Mouse (Mus musculus): ENCODE measurements around the gene Wdr93. TPM values are rescaled to one million over a fixed set of nuclear protein-coding genes. Genes with fewer than 3 reads are reported as not detected.
A peak's percentile ranks its signal among the peaks of the same experiment; 100 is the strongest.

Wdr93 gene
- polyA plus RNA-seq (2015; fragmentation: Nextera tagmentation; extraction: Ambion mirVana): 0.23 and 0.58 TPM in 2 replicates

DNA sequence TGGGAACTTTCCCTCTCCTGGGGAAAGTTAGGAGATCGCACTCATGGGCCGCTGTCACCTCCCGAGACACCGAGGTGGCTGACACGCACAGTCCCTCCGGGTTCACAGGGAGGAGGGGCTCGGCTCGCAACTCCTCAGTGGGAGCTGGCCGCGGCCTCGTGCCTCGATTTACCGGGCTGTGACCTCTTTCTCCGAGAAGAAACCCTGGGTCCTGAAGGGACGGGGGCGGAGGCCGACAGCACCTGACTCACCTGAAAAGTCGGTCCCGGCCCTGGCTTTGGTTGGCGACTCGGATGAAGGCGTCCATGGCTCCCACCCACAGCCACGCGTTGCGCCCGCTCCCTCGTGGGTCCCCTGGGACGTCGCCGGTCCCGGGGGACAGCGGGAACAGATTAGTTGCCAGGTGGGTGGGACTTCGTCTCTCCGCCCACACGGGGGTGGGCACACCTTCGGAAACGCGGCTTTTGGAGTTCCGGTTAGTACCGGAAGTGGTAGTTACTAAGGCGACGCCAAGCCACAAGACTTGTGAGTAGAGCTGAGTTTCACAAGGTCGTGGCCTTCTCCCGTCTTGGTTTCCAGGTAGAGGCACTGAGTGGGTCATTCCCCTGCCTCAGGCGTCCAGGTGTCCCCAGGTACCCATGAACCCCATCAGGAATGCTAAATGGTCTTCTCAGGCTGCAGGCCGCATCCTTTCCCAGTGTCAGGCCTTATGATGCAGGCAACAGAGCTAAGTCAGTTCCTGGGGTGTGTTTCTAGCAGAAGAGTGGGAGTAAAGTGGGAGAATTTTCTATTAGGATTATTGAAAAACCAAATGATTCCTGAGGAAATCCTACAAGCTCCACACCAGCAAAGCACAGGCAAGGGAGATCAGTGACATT is at the start of gene Wdr93, which contains the start of gene Pex11a:
Gene Wdr93, plus strand, starts transcription at position 505 of the 878 bp plus-strand sequence.
Gene Pex11a, minus strand, starts transcription at position 473 of the 878 bp plus-strand sequence.
- H3K9ac ChIP-seq (replicated peaks; ENCODE audit: low read depth, low read length): peak within 1 kb of the TSS; percentile 74
- WGBS: 2% methylated on average over 46 of the region's 46 CpGs
- H3K4me3 ChIP-seq (replicated peaks; ENCODE audit: low read length): peak within 1 kb of the TSS; percentile 68
- peak; percentile 95 for ATAC-seq
- H3K27ac ChIP-seq (ENCODE audit: low read length): no peak within 1 kb of the TSS
- peaks cover 7% of the 10 kb centered on the region for H3K4me1 ChIP-seq (replicated peaks; ENCODE audit: control insufficient read depth, insufficient read depth, low read length)
- H3K27me3 ChIP-seq (replicated peaks; ENCODE audit: control insufficient read depth, insufficient read depth, low read length): no peaks in the 10 kb centered on the region
- peak within 1 kb of the TSS; percentile 99 for H3K4me2 ChIP-seq (ENCODE audit: low read length)
- H3K9me3 ChIP-seq (ENCODE audit: control insufficient read depth, low read length): no peaks in the 10 kb centered on the region
- no peaks in the 10 kb centered on the region for H3K36me3 ChIP-seq (ENCODE audit: control insufficient read depth, insufficient read depth)

GRCm38 (mm10) chr7:79696495-79696894 is 46.5 kb upstream of the Wdr93 start:
- H3K36me3 ChIP-seq (ENCODE audit: control insufficient read depth, insufficient read depth): 0 out of 2 replicates have a peak, but pooled peaks cover 4% of the 10 kb centered on the region
- H3K27me3 ChIP-seq (replicated peaks; ENCODE audit: control insufficient read depth, insufficient read depth, low read length): no peaks in the 10 kb centered on the region
- no peak overlapping the region for H3K4me3 ChIP-seq (replicated peaks; ENCODE audit: low read length)
- H3K4me2 ChIP-seq (ENCODE audit: low read length): no peak overlapping the region
- H3K9me3 ChIP-seq (ENCODE audit: control insufficient read depth, low read length): no peaks in the 10 kb centered on the region
- no peak for ATAC-seq
- H3K9ac ChIP-seq (replicated peaks; ENCODE audit: low read depth, low read length): no peak overlapping the region
- H3K27ac ChIP-seq (ENCODE audit: low read length): no peak overlapping the region
- 87% methylated on average over 8 of the region's 8 CpGs for WGBS
- no peaks in the 10 kb centered on the region for H3K4me1 ChIP-seq (replicated peaks; ENCODE audit: control insufficient read depth, insufficient read depth, low read length)

- no peak overlapping the region for H3K9ac ChIP-seq (replicated peaks; ENCODE audit: low read depth, low read length)
- no peak overlapping the region for H3K4me3 ChIP-seq (replicated peaks; ENCODE audit: low read length)
- no peaks in the 10 kb centered on the region for H3K9me3 ChIP-seq (ENCODE audit: control insufficient read depth, low read length)
- no peak overlapping the region for H3K4me2 ChIP-seq (ENCODE audit: low read length)
- 85% methylated on average over 16 of the region's 16 CpGs for WGBS
- no peak overlapping the region for H3K27ac ChIP-seq (ENCODE audit: low read length)
- ATAC-seq: no peak
- no peaks in the 10 kb centered on the region for H3K4me1 ChIP-seq (replicated peaks; ENCODE audit: control insufficient read depth, insufficient read depth, low read length)
- no peaks in the 10 kb centered on the region; the same call in 1 of the 2 replicates for H3K36me3 ChIP-seq (ENCODE audit: control insufficient read depth, insufficient read depth)
- no peaks in the 10 kb centered on the region for H3K27me3 ChIP-seq (replicated peaks; ENCODE audit: control insufficient read depth, insufficient read depth, low read length)
Measured at GRCm38 (mm10) chr7:79702755-79703154, 40.2 kb upstream of the Wdr93 start.

GRCm38 (mm10) chr7:79705210-79705609 is 37.8 kb upstream of the Wdr93 start:
- no peaks in the 10 kb centered on the region for H3K27me3 ChIP-seq (replicated peaks; ENCODE audit: control insufficient read depth, insufficient read depth, low read length)
- H3K9me3 ChIP-seq (ENCODE audit: control insufficient read depth, low read length): no peaks in the 10 kb centered on the region
- no peak overlapping the region for H3K27ac ChIP-seq (ENCODE audit: low read length)
- no peak overlapping the region for H3K4me3 ChIP-seq (replicated peaks; ENCODE audit: low read length)
- no peak overlapping the region for H3K4me2 ChIP-seq (ENCODE audit: low read length)
- H3K9ac ChIP-seq (replicated peaks; ENCODE audit: low read depth, low read length): no peak overlapping the region
- 93% methylated on average over 5 of the region's 5 CpGs for WGBS
- H3K36me3 ChIP-seq (ENCODE audit: control insufficient read depth, insufficient read depth): no peaks in the 10 kb centered on the region; the same call in 1 of the 2 replicates
- no peak for ATAC-seq
- peaks cover 5% of the 10 kb centered on the region for H3K4me1 ChIP-seq (replicated peaks; ENCODE audit: control insufficient read depth, insufficient read depth, low read length)

DNA sequence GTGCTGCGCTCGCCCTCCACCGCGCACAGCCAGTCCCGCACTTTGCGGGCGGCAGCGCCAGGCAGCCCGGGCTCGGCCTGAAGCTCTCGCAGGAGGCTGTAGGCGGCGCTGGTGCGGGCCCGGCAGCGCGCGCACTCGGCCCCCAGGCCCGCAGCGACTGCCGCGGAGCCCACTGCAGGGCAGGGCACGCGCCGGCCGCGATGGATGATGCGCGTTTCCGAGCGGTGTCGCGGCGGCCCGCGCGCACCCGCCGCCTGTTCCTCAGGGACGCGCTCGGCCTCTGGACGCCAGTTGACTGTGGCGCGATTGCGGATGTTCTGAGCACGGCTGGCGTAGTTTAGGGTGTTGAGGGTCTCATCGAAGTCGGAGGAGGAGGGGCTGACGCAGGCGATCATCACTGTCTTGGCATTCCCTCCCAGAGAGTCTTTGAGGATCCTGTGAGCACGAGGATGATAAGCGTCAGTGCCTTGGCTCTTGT is 32.8 kb upstream of the Wdr93 start:
- Histone ChIP-seq H3K4me2 (ENCODE audit: low read length) (peak overlapping the region; percentile 79), H3K27ac (ENCODE audit: low read length) (no peak overlapping the region), H3K9me3 (ENCODE audit: control insufficient read depth, low read length) (no peaks in the 10 kb centered on the region), H3K4me1 (replicated peaks; ENCODE audit: control insufficient read depth, insufficient read depth, low read length) (peaks cover 15% of the 10 kb centered on the region), H3K27me3 (replicated peaks; ENCODE audit: control insufficient read depth, insufficient read depth, low read length) (no peaks in the 10 kb centered on the region), H3K4me3 (replicated peaks; ENCODE audit: low read length) (peak overlapping the region; percentile 50), H3K9ac (replicated peaks; ENCODE audit: low read depth, low read length) (peak overlapping the region; percentile 66), H3K36me3 (ENCODE audit: control insufficient read depth, insufficient read depth) (no peaks in the 10 kb centered on the region; the same call in 1 of the 2 replicates)
- under 1% methylated on average over 55 of the region's 55 CpGs for WGBS
- peak; percentile 95 for ATAC-seq

DNA sequence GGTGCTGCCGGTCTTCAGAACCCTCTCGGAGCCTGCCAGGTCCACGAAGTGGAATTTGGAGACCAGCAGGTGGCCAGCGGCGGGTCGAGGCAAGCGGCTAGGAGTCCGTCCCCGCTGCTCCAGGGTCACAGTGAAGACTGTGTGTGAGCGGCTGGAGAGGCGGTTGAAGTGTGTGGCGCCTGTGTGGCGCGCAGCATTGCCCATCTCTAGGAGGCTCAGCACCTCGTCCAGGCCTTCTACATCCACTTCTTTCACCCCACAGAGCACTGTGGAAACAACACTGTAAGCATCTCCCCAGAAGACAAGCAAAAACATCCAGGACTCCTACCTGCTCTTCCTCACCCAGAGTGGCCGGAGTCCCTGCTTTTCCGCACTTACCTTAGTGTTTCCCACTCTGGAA is 32.1 kb upstream of the Wdr93 start:
- 34% methylated on average over 17 of the region's 17 CpGs for WGBS
- H3K27ac ChIP-seq (ENCODE audit: low read length): no peak overlapping the region
- no peak for ATAC-seq
- H3K4me1 ChIP-seq (replicated peaks; ENCODE audit: control insufficient read depth, insufficient read depth, low read length): peaks cover 17% of the 10 kb centered on the region
- peak overlapping the region; percentile 50 for H3K4me3 ChIP-seq (replicated peaks; ENCODE audit: low read length)
- peak overlapping the region; percentile 79 for H3K4me2 ChIP-seq (ENCODE audit: low read length)
- H3K9me3 ChIP-seq (ENCODE audit: control insufficient read depth, low read length): no peaks in the 10 kb centered on the region
- no peaks in the 10 kb centered on the region; the same call in 1 of the 2 replicates for H3K36me3 ChIP-seq (ENCODE audit: control insufficient read depth, insufficient read depth)
- no peaks in the 10 kb centered on the region for H3K27me3 ChIP-seq (replicated peaks; ENCODE audit: control insufficient read depth, insufficient read depth, low read length)
- H3K9ac ChIP-seq (replicated peaks; ENCODE audit: low read depth, low read length): peak overlapping the region; percentile 66

GRCm38 (mm10) chr7:79715187-79715981 is 27.6 kb upstream of the Wdr93 start, which contains the start of gene Kif7:
TSS of gene Kif7 (minus strand) at chr7:79715720.
- Histone ChIP-seq H3K27me3 (replicated peaks; ENCODE audit: control insufficient read depth, insufficient read depth, low read length) (no peaks in the 10 kb centered on the region; the same call in 1 of the 2 replicates), H3K9ac (replicated peaks; ENCODE audit: low read depth, low read length) (peak within 1 kb of the TSS; percentile 63), H3K36me3 (ENCODE audit: control insufficient read depth, insufficient read depth) (no peaks in the 10 kb centered on the region), H3K9me3 (ENCODE audit: control insufficient read depth, low read length) (no peaks in the 10 kb centered on the region), H3K4me1 (replicated peaks; ENCODE audit: control insufficient read depth, insufficient read depth, low read length) (peaks cover 15% of the 10 kb centered on the region), H3K4me2 (ENCODE audit: low read length) (peak within 1 kb of the TSS; percentile 78), H3K27ac (ENCODE audit: low read length) (no peak within 1 kb of the TSS), H3K4me3 (replicated peaks; ENCODE audit: low read length) (peak within 1 kb of the TSS; percentile 62)
- under 1% methylated on average over 51 of the region's 55 CpGs for WGBS
- ATAC-seq: peak; percentile 89

GRCm38 (mm10) chr7:79721386-79721977 is 21.5 kb upstream of the Wdr93 start:
- peaks cover 5% of the 10 kb centered on the region; the same call in 1 of the 2 replicates for H3K27me3 ChIP-seq (replicated peaks; ENCODE audit: control insufficient read depth, insufficient read depth, low read length)
- H3K9ac ChIP-seq (replicated peaks; ENCODE audit: low read depth, low read length): peak overlapping the region; percentile 79
- H3K4me2 ChIP-seq (ENCODE audit: low read length): peak overlapping the region; percentile 75
- no peaks in the 10 kb centered on the region for H3K9me3 ChIP-seq (ENCODE audit: control insufficient read depth, low read length)
- ATAC-seq: peak; percentile 81
- WGBS: under 1% methylated on average over 48 of the region's 48 CpGs
- peaks cover 4% of the 10 kb centered on the region; the same call in 1 of the 2 replicates for H3K4me1 ChIP-seq (replicated peaks; ENCODE audit: control insufficient read depth, insufficient read depth, low read length)
- H3K27ac ChIP-seq (ENCODE audit: low read length): no peak overlapping the region
- H3K36me3 ChIP-seq (ENCODE audit: control insufficient read depth, insufficient read depth): no peaks in the 10 kb centered on the region
- peak overlapping the region; percentile 59 for H3K4me3 ChIP-seq (replicated peaks; ENCODE audit: low read length)

All from forebrain, embryonic 16.5 days (tissue).